Mouse (Mus musculus): ENCODE data around the gene Acad8. TPM values are rescaled to one million over a fixed set of nuclear protein-coding genes. Genes with fewer than 3 reads are reported as not detected.

Acad8 gene
- 0.25 and 0.46 TPM in 2 replicates for polyA plus RNA-seq (2012; ENCODE audit: low replicate concordance)

DNA sequence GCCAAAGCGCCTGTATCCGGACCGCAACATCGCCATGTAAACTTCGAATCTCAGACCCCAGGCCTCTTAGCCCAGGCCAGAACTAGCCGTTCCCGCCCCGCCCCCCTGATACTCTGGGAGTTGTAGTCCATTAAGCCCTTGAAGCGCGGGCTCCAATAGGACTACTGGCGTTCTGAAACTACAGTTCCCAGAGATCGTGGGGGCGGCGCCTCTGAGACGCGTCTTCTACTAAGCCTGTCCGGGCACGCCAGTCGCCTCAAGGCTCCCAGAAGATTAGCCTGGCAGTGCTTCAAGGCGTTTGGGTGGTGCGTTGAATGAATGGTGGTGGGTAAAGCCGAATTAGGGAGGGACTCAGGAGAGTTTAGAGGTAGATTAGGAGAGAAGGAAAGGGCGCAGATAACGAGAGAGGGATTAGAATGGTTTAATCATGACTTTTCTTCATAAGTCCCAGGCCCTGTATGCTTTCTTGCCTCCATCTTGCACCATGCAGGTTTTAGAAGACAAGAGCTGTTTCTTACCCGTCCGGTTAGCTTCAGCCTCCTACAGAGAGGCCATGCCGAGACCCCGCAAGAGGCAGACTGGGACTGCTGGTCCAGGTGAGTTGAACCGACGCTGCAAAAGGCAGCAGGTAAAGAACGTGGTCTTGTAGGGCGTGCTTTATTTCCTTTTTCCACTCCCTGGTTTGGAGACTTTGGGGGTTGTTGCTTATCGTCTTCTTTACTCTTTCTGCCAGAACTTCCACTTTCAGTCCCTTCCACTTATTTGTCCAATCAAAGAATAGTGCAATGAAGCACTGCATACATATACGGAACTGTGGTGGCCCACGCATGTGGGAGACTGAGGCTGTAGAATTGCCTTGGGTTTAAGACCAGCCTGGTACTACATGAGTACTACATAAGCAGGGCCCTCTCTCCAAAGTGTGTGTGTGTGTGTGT is at the start of gene Acad8, which contains the start of gene Thyn1:
Acad8 (minus strand) TSS at position 106 of the 935 bp plus-strand sequence.
Thyn1 (plus strand) TSS at position 250 of the 935 bp plus-strand sequence.

DNA sequence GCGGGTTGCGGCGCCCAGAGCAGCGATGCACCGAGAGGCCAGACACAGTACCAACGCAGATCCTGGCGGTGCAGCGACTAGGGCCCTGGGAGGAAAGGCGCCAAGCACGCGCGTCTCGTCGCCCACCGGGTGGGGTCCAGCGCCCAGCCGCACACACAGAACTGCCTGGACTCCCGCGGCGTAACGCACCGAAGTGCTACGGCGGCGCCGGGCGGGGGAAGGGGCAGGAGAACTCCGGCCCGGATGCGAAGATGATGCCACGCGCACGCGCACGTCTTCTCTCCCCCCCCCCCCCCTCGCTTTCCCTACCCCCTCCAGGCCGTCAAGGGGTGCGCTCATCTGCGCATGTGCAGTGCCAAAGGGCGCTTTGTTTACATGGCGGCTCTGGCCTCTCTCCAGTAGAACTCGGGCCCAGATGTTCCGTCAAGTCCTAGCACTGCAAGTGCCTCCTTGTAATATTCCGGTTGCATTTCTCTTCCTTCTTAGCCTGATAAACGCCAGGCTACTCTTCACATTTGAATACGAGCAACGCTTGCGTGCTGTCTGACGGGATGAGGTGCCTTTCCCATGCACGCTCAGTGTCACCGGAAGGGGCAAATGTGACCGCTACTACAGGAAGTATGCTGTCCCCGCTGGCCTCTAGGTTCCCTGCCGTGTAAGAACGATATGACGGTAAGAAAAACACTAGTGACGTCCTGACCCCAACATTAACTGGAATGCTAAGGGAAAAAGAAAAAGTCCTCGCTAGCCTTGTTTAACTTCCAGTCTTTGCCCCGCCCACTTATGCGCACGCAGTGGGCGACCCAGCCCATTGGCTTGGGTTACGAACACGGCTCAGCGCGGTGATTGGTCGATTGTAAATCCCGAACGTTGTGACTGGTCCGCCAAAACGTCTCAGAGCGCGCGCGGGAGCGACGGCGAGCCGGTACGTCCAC is 30.7 kb upstream of the Acad8 start, which contains the start of the genes Vps26b and Ncapd3:
Vps26b (minus strand) TSS at position 238 of the 935 bp plus-strand sequence.
Ncapd3 (plus strand) TSS at position 348 of the 935 bp plus-strand sequence.

Other genes with a start within 250 kb of the Acad8 start
- not detected in 2 replicates for gene Glb1l2, start 193.1 kb downstream of the Acad8 start, polyA plus RNA-seq (2012; ENCODE audit: low replicate concordance)
- gene Glb1l3, start 138.7 kb downstream of the Acad8 start, polyA plus RNA-seq (2012; ENCODE audit: low replicate concordance): not detected in 2 replicates
- gene Gm1110, start 76.5 kb downstream of the Acad8 start, polyA plus RNA-seq (2012; ENCODE audit: low replicate concordance): 0.14 TPM in 1 of 2 replicates, not detected in the other
- gene Thyn1, start 144 bp upstream of the Acad8 start, polyA plus RNA-seq (2012; ENCODE audit: low replicate concordance): 0.41 and 3.7 TPM in 2 replicates
- 33.8 and 38.3 TPM in 2 replicates for gene Vps26b, start 30.5 kb upstream of the Acad8 start, polyA plus RNA-seq (2012; ENCODE audit: low replicate concordance)
- 2.1 and 6.2 TPM in 2 replicates for gene Ncapd3, start 30.6 kb upstream of the Acad8 start, polyA plus RNA-seq (2012; ENCODE audit: low replicate concordance)
- gene Jam3, start 155.9 kb upstream of the Acad8 start, polyA plus RNA-seq (2012; ENCODE audit: low replicate concordance): 0.87 TPM in 1 of 2 replicates, not detected in the other

All from leukemia stem cell, adult 10-12 weeks (primary cell).